Mouse (Mus musculus) liver, embryonic 14.5 days (tissue): Measurements from ENCODE around the gene Nod2.

ENCODE experiments used
- CTCF ChIP-seq: IDR thresholded peaks from 2 replicates; pipeline ENCODE4 v1.5.1; 2016; ENCODE audit warnings: antibody characterized with exemption, low read depth, control low read depth
- EP300 ChIP-seq: IDR thresholded peaks from 2 replicates; pipeline ENCODE4 v1.6.1; 2016; ENCODE audit warnings: antibody characterized with exemption, low read depth

DNA sequence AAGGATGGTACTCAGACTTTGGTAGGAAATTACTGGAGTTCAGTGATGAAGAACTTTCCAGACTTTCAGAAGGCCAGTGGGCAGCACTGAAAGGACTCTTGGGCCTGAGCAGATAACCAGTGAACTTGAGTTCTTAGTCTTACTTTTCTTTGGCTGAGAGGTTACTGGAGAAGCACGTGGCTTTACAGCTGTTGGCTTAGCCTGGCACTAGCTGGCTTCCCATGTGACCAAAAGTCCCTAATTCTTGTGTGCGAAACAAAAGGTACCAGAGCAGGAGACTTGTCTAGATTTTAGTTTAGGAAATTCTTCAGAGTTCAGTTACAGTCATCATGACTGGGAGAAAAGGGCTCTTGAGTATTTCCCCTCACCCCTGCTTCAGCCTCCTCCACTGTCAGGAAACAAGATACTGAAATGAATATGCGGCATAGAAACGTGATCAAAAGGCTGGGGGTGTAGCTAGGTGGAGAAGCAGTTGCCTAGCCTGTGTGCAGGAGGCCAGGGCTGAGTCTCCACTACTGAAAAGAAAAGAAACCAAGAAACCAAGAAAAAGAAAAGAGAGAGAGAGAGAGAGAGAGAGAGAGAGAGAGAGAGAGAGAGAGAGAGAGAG is 44.3 kb downstream of the Nod2 start:
- TF ChIP-seq CTCF (no peak), EP300 (no peak)
